Comparison of ENCODE assay signal across 9 mouse cellular contexts in the genomic region with DNA sequence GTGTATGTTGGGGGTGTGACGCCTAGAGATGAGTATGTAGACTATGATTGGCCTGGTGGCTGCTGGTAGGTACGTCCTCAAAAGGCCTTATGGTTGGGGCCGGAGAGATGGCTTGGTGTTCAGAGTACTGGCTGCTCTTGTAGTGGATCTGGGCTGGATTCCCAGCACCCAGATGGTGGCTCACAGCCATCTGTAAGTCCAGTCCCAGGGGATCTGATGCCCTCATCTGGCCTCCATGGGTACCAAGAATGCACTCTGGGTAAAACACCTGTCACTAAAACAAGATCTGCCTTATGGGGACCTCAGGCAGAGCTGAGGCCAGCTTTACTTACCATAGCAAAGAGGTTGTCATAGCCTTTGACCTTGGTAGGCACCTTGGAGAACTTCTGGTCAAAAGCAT. TPM values are rescaled to one million over a fixed set of nuclear protein-coding genes. Genes with fewer than 3 reads are reported as not detected.
DNase-seq lines count a peak whose midpoint lies in the region; ATAC-seq and TF ChIP-seq lines count a peak whose summit lies in the region.
"Had no signal": no experiment of that assay in that cellular context is flagged by ENCODE, and none has a peak within 500 bp of the region (broad histone marks: within the 10 kb centered on the region; RNA-seq: fewer than 3 reads in every experiment).

No protein-coding gene starts in this region.

- no peak for TF ChIP-seq POLR2A in bone marrow macrophage, adult 2 months (IDR thresholded peaks at IDR 0.05; ENCODE audit: borderline replicate concordance, low read depth, low read length)
- no peak for TF ChIP-seq POLR2A in lung, adult 2 months (IDR thresholded peaks at IDR 0.05; ENCODE audit: borderline replicate concordance, extremely low read depth, low read depth, low read length)

- ATAC-seq in heart, embryonic 16.5 days (replicated peaks; ENCODE audit: extremely low read depth, insufficient read depth, low FRiP score): no peak
- ATAC-seq in hindbrain, embryonic 14.5 days (ENCODE audit: low FRiP score): no peak
- ATAC-seq in midbrain, embryonic 12.5 days (ENCODE audit: low FRiP score, low read depth): no peak

- no peak overlapping the region for H3K9ac ChIP-seq in heart, embryonic 16.5 days (ENCODE audit: low read length)
- H3K9ac ChIP-seq in hindbrain, embryonic 14.5 days: 0 out of 2 replicates have a peak overlapping the region, but pooled peaks have one; percentile 83
- H3K9ac ChIP-seq in midbrain, embryonic 12.5 days (replicated peaks): no peak overlapping the region

- peaks cover 32% of the 10 kb centered on the region for H3K4me1 ChIP-seq in heart, embryonic 16.5 days (ENCODE audit: control insufficient read depth, insufficient read depth, low read length)
- H3K4me1 ChIP-seq in bone marrow macrophage, adult 2 months (ENCODE audit: control insufficient read depth, insufficient read depth, low read length): peaks cover 15% of the 10 kb centered on the region
- peaks cover 29% of the 10 kb centered on the region for H3K4me1 ChIP-seq in hindbrain, embryonic 14.5 days (replicated peaks; ENCODE audit: control insufficient read depth, insufficient read depth, low read length)
- H3K4me1 ChIP-seq in midbrain, embryonic 12.5 days: peaks cover 33% of the 10 kb centered on the region
- H3K4me1 ChIP-seq in lung, adult 2 months (ENCODE audit: control insufficient read depth, insufficient read depth, low read length): peaks cover 8% of the 10 kb centered on the region

- TF ChIP-seq CTCF in bone marrow macrophage, adult 2 months (IDR thresholded peaks at IDR 0.05; ENCODE audit: low read depth, low read length): no peak
- no peak for TF ChIP-seq CTCF in lung, adult 2 months (IDR thresholded peaks at IDR 0.05; ENCODE audit: insufficient read depth, low read length)

- peak overlapping the region; percentile 96; the same call in 1 of the 2 replicates for H3K4me2 ChIP-seq in heart, embryonic 16.5 days (ENCODE audit: low read depth, low read length)
- peak overlapping the region; percentile 86 for H3K4me2 ChIP-seq in hindbrain, embryonic 14.5 days (replicated peaks)
- H3K4me2 ChIP-seq in midbrain, embryonic 12.5 days (replicated peaks): peak overlapping the region; percentile 99

- H3K36me3 ChIP-seq in heart, embryonic 16.5 days (ENCODE audit: control insufficient read depth, insufficient read depth): peaks cover 31% of the 10 kb centered on the region
- peaks cover 53% of the 10 kb centered on the region for H3K36me3 ChIP-seq in hindbrain, embryonic 14.5 days (replicated peaks; ENCODE audit: control insufficient read depth, insufficient read depth)
- peaks cover 51% of the 10 kb centered on the region for H3K36me3 ChIP-seq in midbrain, embryonic 12.5 days

- no peaks in the 10 kb centered on the region for H3K27me3 ChIP-seq in heart, embryonic 16.5 days (ENCODE audit: control insufficient read depth, insufficient read depth, low read length)
- no peaks in the 10 kb centered on the region for H3K27me3 ChIP-seq in hindbrain, embryonic 14.5 days (ENCODE audit: control insufficient read depth, insufficient read depth, low read length)
- no peaks in the 10 kb centered on the region for H3K27me3 ChIP-seq in midbrain, embryonic 12.5 days

- WGBS in heart, embryonic 16.5 days: 96% methylated on average over 3 of the region's 3 CpGs
- WGBS in hindbrain, embryonic 14.5 days: 91% methylated on average over 3 of the region's 3 CpGs
- 93% methylated on average over 3 of the region's 3 CpGs for WGBS in midbrain, embryonic 12.5 days
- WGBS in lung, adult 2 months: 96% methylated on average over 3 of the region's 3 CpGs

- no peak for DNase-seq in heart, adult 11 months
- DNase-seq in hindbrain, embryonic 14.5 days (ENCODE audit: low spot score): no peak
- DNase-seq in spleen, postnatal 4 days (ENCODE audit: low spot score in 2 of 2): no peak
- DNase-seq in lung, adult 2 months: no peak
- DNase-seq in layer of hippocampus, postnatal 25 days (ENCODE audit: extremely low spot score in 1 of 2, low spot score in 1 of 2): no peak
- DNase-seq: cerebellum, postnatal 25 days had no signal

- no peaks in the 10 kb centered on the region for H3K9me3 ChIP-seq in heart, embryonic 16.5 days (replicated peaks; ENCODE audit: control insufficient read depth, low read length)
- H3K9me3 ChIP-seq in hindbrain, embryonic 14.5 days (ENCODE audit: control insufficient read depth, low read length): no peaks in the 10 kb centered on the region
- no peaks in the 10 kb centered on the region for H3K9me3 ChIP-seq in midbrain, embryonic 12.5 days

- no peak overlapping the region for H3K27ac ChIP-seq in heart, embryonic 16.5 days (ENCODE audit: low read length)
- no peak overlapping the region for H3K27ac ChIP-seq in bone marrow macrophage, adult 2 months (ENCODE audit: insufficient read depth, low read depth, low read length)
- H3K27ac ChIP-seq in hindbrain, embryonic 14.5 days: no peak overlapping the region
- H3K27ac ChIP-seq in midbrain, embryonic 12.5 days (replicated peaks): no peak overlapping the region

- H3K4me3 ChIP-seq in heart, embryonic 16.5 days (ENCODE audit: low read length): no peak overlapping the region; the same call in 1 of the 2 replicates
- H3K4me3 ChIP-seq in bone marrow macrophage, adult 2 months (ENCODE audit: insufficient read depth, low read length): peak overlapping the region; percentile 94
- H3K4me3 ChIP-seq in hindbrain, embryonic 14.5 days (replicated peaks; ENCODE audit: low read length): peak overlapping the region; percentile 88; the same call in 1 of the 2 replicates
- H3K4me3 ChIP-seq in midbrain, embryonic 12.5 days: peak overlapping the region; percentile 78
- no peak overlapping the region for H3K4me3 ChIP-seq in lung, adult 2 months (replicated peaks; ENCODE audit: extremely low read depth, low read depth, low read length)

RNA-seq across cellular contexts. Expression of a gene that starts 1.2 kb away (rescaled TPM):
- 111 and 112 TPM in 2 replicates for polyA plus RNA-seq in heart, embryonic 16.5 days (2015; fragmentation: Nextera tagmentation; extraction: Ambion mirVana)
- polyA plus RNA-seq in bone marrow macrophage, adult 2 months (2012; ENCODE audit: insufficient read depth, insufficient read length, missing spikeins): 74.5 and 75.3 TPM in 2 replicates
- polyA plus RNA-seq in hindbrain, embryonic 14.5 days (2014; fragmentation: Nextera tagmentation; extraction: Ambion mirVana): 121 and 137 TPM in 2 replicates
- polyA plus RNA-seq in midbrain, embryonic 12.5 days (2016; fragmentation: Nextera tagmentation; extraction: Ambion mirVana): 137 and 146 TPM in 2 replicates
- polyA plus RNA-seq in lung, adult 2 months (2012; rRNA removed): 87.2 and 128 TPM in 2 replicates
- total RNA-seq in layer of hippocampus, postnatal 25 days (2021): 100 to 1,000 TPM; 116 to 128 TPM

RNA-seq across cellular contexts. Expression of a gene that starts 2.8 kb away (rescaled TPM):
- polyA plus RNA-seq in heart, embryonic 16.5 days (2015; fragmentation: Nextera tagmentation; extraction: Ambion mirVana): 61.9 and 76.5 TPM in 2 replicates
- polyA plus RNA-seq in bone marrow macrophage, adult 2 months (2012; ENCODE audit: insufficient read depth, insufficient read length, missing spikeins): 145 and 177 TPM in 2 replicates
- 162 and 165 TPM in 2 replicates for polyA plus RNA-seq in hindbrain, embryonic 14.5 days (2014; fragmentation: Nextera tagmentation; extraction: Ambion mirVana)
- 164 and 178 TPM in 2 replicates for polyA plus RNA-seq in midbrain, embryonic 12.5 days (2016; fragmentation: Nextera tagmentation; extraction: Ambion mirVana)
- 96.9 and 99.1 TPM in 2 replicates for polyA plus RNA-seq in lung, adult 2 months (2012; rRNA removed)
- 100 to 1,000 TPM; 130 to 144 TPM for total RNA-seq in layer of hippocampus, postnatal 25 days (2021)

RNA-seq across cellular contexts. Expression of a gene that starts 9.5 kb away (rescaled TPM):
- polyA plus RNA-seq in heart, embryonic 16.5 days (2015; fragmentation: Nextera tagmentation; extraction: Ambion mirVana): not detected in 2 replicates
- not detected in 2 replicates for polyA plus RNA-seq in bone marrow macrophage, adult 2 months (2012; ENCODE audit: insufficient read depth, insufficient read length, missing spikeins)
- polyA plus RNA-seq in hindbrain, embryonic 14.5 days (2014; fragmentation: Nextera tagmentation; extraction: Ambion mirVana): not detected in 2 replicates
- polyA plus RNA-seq in midbrain, embryonic 12.5 days (2016; fragmentation: Nextera tagmentation; extraction: Ambion mirVana): not detected in 2 replicates
- 0.13 and 0.23 TPM in 2 replicates for polyA plus RNA-seq in lung, adult 2 months (2012; rRNA removed)
- not detected for total RNA-seq in layer of hippocampus, postnatal 25 days (2021)

RNA-seq across cellular contexts. Expression of a gene that starts 12.9 kb away (rescaled TPM):
- 18.8 and 21.5 TPM in 2 replicates for polyA plus RNA-seq in heart, embryonic 16.5 days (2015; fragmentation: Nextera tagmentation; extraction: Ambion mirVana)
- polyA plus RNA-seq in bone marrow macrophage, adult 2 months (2012; ENCODE audit: insufficient read depth, insufficient read length, missing spikeins): 34.0 and 44.4 TPM in 2 replicates
- 42.4 and 46.4 TPM in 2 replicates for polyA plus RNA-seq in hindbrain, embryonic 14.5 days (2014; fragmentation: Nextera tagmentation; extraction: Ambion mirVana)
- 42.0 and 45.4 TPM in 2 replicates for polyA plus RNA-seq in midbrain, embryonic 12.5 days (2016; fragmentation: Nextera tagmentation; extraction: Ambion mirVana)
- polyA plus RNA-seq in lung, adult 2 months (2012; rRNA removed): 49.1 and 68.3 TPM in 2 replicates
- 100 to 1,000 TPM; 145 to 159 TPM for total RNA-seq in layer of hippocampus, postnatal 25 days (2021)

RNA-seq across cellular contexts. Expression of a gene that starts 33.4 kb away (rescaled TPM):
- polyA plus RNA-seq in heart, embryonic 16.5 days (2015; fragmentation: Nextera tagmentation; extraction: Ambion mirVana): 8.9 and 9.1 TPM in 2 replicates
- polyA plus RNA-seq in bone marrow macrophage, adult 2 months (2012; ENCODE audit: insufficient read depth, insufficient read length, missing spikeins): 14.5 and 17.4 TPM in 2 replicates
- 24.6 and 27.3 TPM in 2 replicates for polyA plus RNA-seq in hindbrain, embryonic 14.5 days (2014; fragmentation: Nextera tagmentation; extraction: Ambion mirVana)
- 17.7 and 18.7 TPM in 2 replicates for polyA plus RNA-seq in midbrain, embryonic 12.5 days (2016; fragmentation: Nextera tagmentation; extraction: Ambion mirVana)
- polyA plus RNA-seq in lung, adult 2 months (2012; rRNA removed): 9.5 and 10.5 TPM in 2 replicates
- 1 to 10 TPM; 7.6 to 9.3 TPM for total RNA-seq in layer of hippocampus, postnatal 25 days (2021)

Comparison
In these comparisons a context has a peak if more than half of its experiments do, and no peak if none do; other contexts are left out.
1. H3K4me3 ChIP-seq: peak in bone marrow macrophage, adult 2 months (single experiment), hindbrain, embryonic 14.5 days (single experiment) and midbrain, embryonic 12.5 days (single experiment); none in heart, embryonic 16.5 days (single experiment) and lung, adult 2 months (single experiment).
2. Peak in every context shown above with its lines, with median percentiles within 50 percentile points of each other: H3K4me2 ChIP-seq.